ENCODE assay signal across 9 mouse cellular contexts in genomic region chr6:32584243-32584880, GRCm38 (mm10). TPM values are rescaled to one million over a fixed set of nuclear protein-coding genes. Genes with fewer than 3 reads are reported as not detected.
DNase-seq lines count a peak whose midpoint lies in the region; ATAC-seq lines count a peak whose summit lies in the region.
"Had no signal": no experiment of that assay in that cellular context is flagged by ENCODE, and none has a peak within 500 bp of the region (broad histone marks: within the 10 kb centered on the region; RNA-seq: fewer than 3 reads in every experiment).

No protein-coding gene starts in this region.

- no peak for ATAC-seq in heart, embryonic 11.5 days (replicated peaks; ENCODE audit: insufficient number of reproducible peaks, low FRiP score, low TSS enrichment)
- no peak for ATAC-seq in limb, embryonic 15.5 days (ENCODE audit: insufficient number of reproducible peaks, low FRiP score, low TSS enrichment, low read depth)

- peak overlapping the region; percentile 72; the same call in 1 of the 2 replicates for H3K4me3 ChIP-seq in heart, embryonic 11.5 days (ENCODE audit: low read depth, low read length)
- H3K4me3 ChIP-seq in limb, embryonic 15.5 days, result peak overlapping the region; percentile 17; the same call in 1 of the 2 replicates

- no peaks in the 10 kb centered on the region for H3K36me3 ChIP-seq in heart, embryonic 11.5 days (ENCODE audit: control insufficient read depth, insufficient read depth, low read length)
- H3K36me3 ChIP-seq in limb, embryonic 15.5 days, result no peaks in the 10 kb centered on the region

- DNase-seq in heart, adult 8-10 months (ENCODE audit: low spot score), result no peak
- DNase-seq in right cerebral cortex, postnatal 4 days, result peak; percentile 56
- no peak for DNase-seq in right cerebral cortex, postnatal 14 days
- no peak for DNase-seq in thymus, postnatal 25 days
- DNase-seq in urinary bladder, postnatal 14 days (ENCODE audit: low spot score), result no peak
- no peak for DNase-seq in cerebellum, adult 11-12 months

- peaks cover 27% of the 10 kb centered on the region for H3K4me1 ChIP-seq in heart, embryonic 11.5 days (ENCODE audit: control insufficient read depth, insufficient read depth, low read length)
- peaks cover 35% of the 10 kb centered on the region for H3K4me1 ChIP-seq in limb, embryonic 15.5 days

- peak overlapping the region; percentile 95 for H3K4me2 ChIP-seq in heart, embryonic 11.5 days
- H3K4me2 ChIP-seq in limb, embryonic 15.5 days, result peak overlapping the region; percentile 30

- no peaks in the 10 kb centered on the region for H3K9me3 ChIP-seq in heart, embryonic 11.5 days (replicated peaks; ENCODE audit: control insufficient read depth, low read length)
- H3K9me3 ChIP-seq in limb, embryonic 15.5 days, result no peaks in the 10 kb centered on the region

- no peak overlapping the region for H3K27ac ChIP-seq in heart, embryonic 11.5 days (ENCODE audit: low read depth, low read length)
- H3K27ac ChIP-seq in limb, embryonic 15.5 days, result no peak overlapping the region

- 34% methylated on average over 5 of the region's 5 CpGs for WGBS in heart, embryonic 11.5 days (ENCODE audit: insufficient replicate concordance)
- WGBS in limb, embryonic 15.5 days, result 24% methylated on average over 5 of the region's 5 CpGs

- H3K27me3 ChIP-seq in heart, embryonic 11.5 days (ENCODE audit: control insufficient read depth, insufficient read depth, low read length), result peaks cover 4% of the 10 kb centered on the region; the same call in 1 of the 2 replicates
- H3K27me3 ChIP-seq in limb, embryonic 15.5 days, result peaks cover 54% of the 10 kb centered on the region

- H3K9ac ChIP-seq in heart, embryonic 11.5 days (ENCODE audit: low read depth, low read length), result no peak overlapping the region
- H3K9ac ChIP-seq in limb, embryonic 15.5 days, result no peak overlapping the region; the same call in 1 of the 2 replicates

RNA-seq across cellular contexts. Expression of gene Plxna4, which starts 3.6 kb away (rescaled TPM):
- 9.1 and 9.3 TPM in 2 replicates for polyA plus RNA-seq in heart, embryonic 11.5 days (2014; fragmentation: Nextera tagmentation; extraction: Ambion mirVana)
- 10 to 100 TPM; 11.5 to 15.2 (median 13.8) TPM for total RNA-seq in heart, adult 8-10 months (2022)
- polyA plus RNA-seq in limb, embryonic 15.5 days (2015; fragmentation: Nextera tagmentation; extraction: Ambion mirVana), result 3.3 and 4.3 TPM in 2 replicates
- total RNA-seq: CH12.LX had no signal
